Mouse (Mus musculus) limb, embryonic 12.5 days (tissue): ENCODE measurements around the gene Ptprd. TPM values are rescaled to one million over a fixed set of nuclear protein-coding genes. Genes with fewer than 3 reads are reported as not detected.

Experiments
- microRNA-seq: library from miRNA; unstranded; fragments of <30 nt; microRNA quantifications from one replicate; pipeline ENCODE4, GENCODE M21; 2017
- polyA plus RNA-seq: library from polyadenylated mRNA; unstranded; fragments of >200 nt; fragmentation: Nextera tagmentation; extraction: Ambion mirVana; gene quantifications from 2 replicates; pipeline ENCODE4 v1.2.1, GENCODE M21; 2016

Gene Ptprd
- polyA plus RNA-seq, 1 experiment from 2014 or later: 30.9 TPM

Small RNA genes within 50 kb of the gene (microRNA-seq; reads per million reads assigned to microRNA genes)
- gene Gm23159: not detected
